Mouse (Mus musculus) adrenal gland, postnatal 25 days (tissue): ENCODE measurements around the gene Olfr812. TPM values are rescaled to one million over a fixed set of nuclear protein-coding genes. Genes with fewer than 3 reads are reported as not detected.
"Not testable (repeated sequence)": the region's sequence is repeated elsewhere in the genome, so short reads cannot be mapped to it uniquely, and the experiment has no call there.

Experiments
- DNase-seq: peaks from one replicate; pipeline ENCODE4 v3.0.0; 2021; ENCODE audit warnings: mixed read lengths
- long read RNA-seq: library from polyadenylated mRNA; stranded (forward); transcript quantifications from one replicate; pipeline ENCODE4 v2.0.0, GENCODE M21; 2021
- total RNA-seq: library from RNA; stranded (reverse); gene quantifications from 2 replicates; pipeline ENCODE4 v1.2.3, GENCODE M21; 2021

The Olfr812 gene
- total RNA-seq: not detected in 2 replicates
- long read RNA-seq: 0 reads

- DNase-seq: no peak
Observed at GRCm38 (mm10) chr10:129845994-129846393, at the start of gene Olfr812. TSS of gene Olfr812 (minus strand) at chr10:129846094.

GRCm38 (mm10) chr10:129885934-129886333 lies 40.0 kb upstream of the Olfr812 start:
- DNase-seq: no peak

DNA sequence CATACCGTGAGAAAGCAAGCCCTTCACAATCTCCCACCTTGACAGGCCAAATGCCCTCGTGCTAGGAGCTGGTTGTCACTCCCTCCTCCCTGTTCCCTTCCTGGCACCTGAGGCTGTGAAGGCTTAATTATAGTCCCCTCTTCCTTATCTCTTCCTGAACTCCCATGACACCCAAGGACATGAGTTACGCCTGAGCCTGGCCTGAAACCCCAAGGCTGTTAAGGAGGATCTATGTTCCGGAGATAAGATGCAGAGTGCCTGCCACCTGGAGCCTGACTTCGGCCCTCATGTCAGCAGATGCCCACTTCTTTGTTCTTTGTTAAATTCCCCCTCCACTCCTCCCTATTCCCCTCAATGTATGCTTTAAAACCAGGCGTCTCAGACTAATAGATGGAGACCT lies 39.6 kb upstream of the Olfr812 start:
- DNase-seq: not testable (repeated sequence)

DNA sequence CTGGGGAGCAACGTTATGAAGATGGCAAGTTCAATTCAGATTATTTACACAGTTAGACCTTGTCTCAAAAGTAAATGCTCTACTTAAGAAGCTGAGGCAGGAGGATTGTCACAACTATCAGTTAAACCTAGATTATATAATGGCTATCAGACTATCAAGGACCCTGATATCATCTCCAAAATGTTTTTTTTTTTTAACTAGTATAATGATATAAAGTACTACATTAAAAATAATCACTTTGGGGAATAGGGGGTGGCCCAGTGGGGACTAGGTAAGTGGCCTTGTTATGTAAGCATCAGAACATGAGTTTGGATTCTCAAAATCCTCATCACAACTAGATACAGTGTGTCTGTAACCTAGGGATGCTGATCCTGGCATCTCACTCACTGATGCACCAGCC lies 33.9 kb upstream of the Olfr812 start, which contains the start of gene Olfr814:
TSS of gene Olfr814 (minus strand) at position 101 of the 400 bp plus-strand sequence.
- not testable (repeated sequence) for DNase-seq

- no peak for DNase-seq
Observed at GRCm38 (mm10) chr10:129855067-129855466, 9.2 kb upstream of the Olfr812 start, which contains the start of gene Olfr813. TSS of gene Olfr813 (plus strand) at chr10:129855367.

GRCm38 (mm10) chr10:129847343-129847742 lies 1.4 kb upstream of the Olfr812 start:
- no peak for DNase-seq

GRCm38 (mm10) chr10:129804296-129804695 lies 41.6 kb downstream of the Olfr812 start, which contains the start of gene Olfr811:
TSS of gene Olfr811 (minus strand) at chr10:129804396.
- no peak for DNase-seq

DNA sequence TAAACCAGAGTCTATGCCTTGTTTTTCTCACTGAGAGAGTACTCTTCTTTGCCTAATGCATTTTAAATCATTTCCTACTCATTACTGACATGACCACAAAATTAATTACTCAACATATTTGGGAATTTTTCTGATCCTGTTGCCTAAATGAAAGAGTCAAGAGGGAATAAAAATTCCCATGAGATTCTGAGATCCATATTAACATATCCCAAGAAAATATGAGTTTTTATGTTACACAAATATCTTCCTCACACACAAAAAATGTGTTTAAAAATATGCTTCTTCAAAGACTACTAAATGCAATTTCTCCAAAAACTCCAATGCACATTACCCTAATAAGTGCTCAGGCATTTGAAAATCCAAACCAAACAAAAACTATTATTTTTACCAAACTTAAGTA lies 51.1 kb downstream of the Olfr812 start, which contains the start of gene Olfr810:
TSS of gene Olfr810 (minus strand) at position 101 of the 400 bp plus-strand sequence.
- DNase-seq: no peak

Other genes with a start within 250 kb of the Olfr812 start
- not detected in 2 replicates for gene Olfr796, start 233.5 kb downstream of the Olfr812 start, total RNA-seq
- gene Olfr798, start 218.2 kb downstream of the Olfr812 start, total RNA-seq: not detected in 2 replicates
- gene Olfr799, start 208.6 kb downstream of the Olfr812 start, total RNA-seq: not detected in 2 replicates
- not detected in 2 replicates for gene Olfr800, start 188.4 kb downstream of the Olfr812 start, total RNA-seq
- gene Olfr801, start 172.2 kb downstream of the Olfr812 start, total RNA-seq: not detected in 2 replicates
- gene Olfr802, start 157.9 kb downstream of the Olfr812 start, total RNA-seq: not detected in 2 replicates
- not detected in 2 replicates for gene Olfr803, start 151.8 kb downstream of the Olfr812 start, total RNA-seq
- not detected in 2 replicates for gene Olfr804, start 142.9 kb downstream of the Olfr812 start, total RNA-seq
- not detected in 2 replicates for gene Olfr805, start 116.7 kb downstream of the Olfr812 start, total RNA-seq
- gene Olfr806, start 104.2 kb downstream of the Olfr812 start, total RNA-seq: not detected in 2 replicates
- gene Olfr807, start 88.3 kb downstream of the Olfr812 start, total RNA-seq: not detected in 2 replicates
- gene Olfr808, start 80.6 kb downstream of the Olfr812 start, total RNA-seq: not detected in 2 replicates
- gene Olfr809, start 71.5 kb downstream of the Olfr812 start, total RNA-seq: not detected in 2 replicates
- not detected in 2 replicates for gene Olfr810, start 51.2 kb downstream of the Olfr812 start, total RNA-seq
- gene Olfr811, start 41.7 kb downstream of the Olfr812 start, total RNA-seq: not detected in 2 replicates
- not detected in 2 replicates for gene Olfr813, start 9.3 kb upstream of the Olfr812 start, total RNA-seq
- gene Olfr814, start 33.8 kb upstream of the Olfr812 start, total RNA-seq: not detected in 2 replicates
- gene Olfr815, start 59.8 kb upstream of the Olfr812 start, total RNA-seq: not detected in 2 replicates
- not detected in 2 replicates for gene Olfr816, start 69.5 kb upstream of the Olfr812 start, total RNA-seq
- gene Olfr818, start 103.0 kb upstream of the Olfr812 start, total RNA-seq: not detected in 2 replicates
- not detected in 2 replicates for gene Olfr819, start 121.2 kb upstream of the Olfr812 start, total RNA-seq
- gene Olfr247, start 130.0 kb upstream of the Olfr812 start, total RNA-seq: not detected in 2 replicates
- not detected in 2 replicates for gene Gm10310, start 139.0 kb upstream of the Olfr812 start, total RNA-seq
- not detected in 2 replicates for gene Olfr820, start 166.5 kb upstream of the Olfr812 start, total RNA-seq
- not detected in 2 replicates for gene Olfr821, start 184.3 kb upstream of the Olfr812 start, total RNA-seq
- gene Olfr822, start 225.1 kb upstream of the Olfr812 start, total RNA-seq: not detected in 2 replicates